Mouse (Mus musculus): ENCODE data around the gene Pax3. TPM values are rescaled to one million over a fixed set of nuclear protein-coding genes. Genes with fewer than 3 reads are reported as not detected.

Gene Pax3
- polyA plus RNA-seq, 1 experiment: not detected

DNA sequence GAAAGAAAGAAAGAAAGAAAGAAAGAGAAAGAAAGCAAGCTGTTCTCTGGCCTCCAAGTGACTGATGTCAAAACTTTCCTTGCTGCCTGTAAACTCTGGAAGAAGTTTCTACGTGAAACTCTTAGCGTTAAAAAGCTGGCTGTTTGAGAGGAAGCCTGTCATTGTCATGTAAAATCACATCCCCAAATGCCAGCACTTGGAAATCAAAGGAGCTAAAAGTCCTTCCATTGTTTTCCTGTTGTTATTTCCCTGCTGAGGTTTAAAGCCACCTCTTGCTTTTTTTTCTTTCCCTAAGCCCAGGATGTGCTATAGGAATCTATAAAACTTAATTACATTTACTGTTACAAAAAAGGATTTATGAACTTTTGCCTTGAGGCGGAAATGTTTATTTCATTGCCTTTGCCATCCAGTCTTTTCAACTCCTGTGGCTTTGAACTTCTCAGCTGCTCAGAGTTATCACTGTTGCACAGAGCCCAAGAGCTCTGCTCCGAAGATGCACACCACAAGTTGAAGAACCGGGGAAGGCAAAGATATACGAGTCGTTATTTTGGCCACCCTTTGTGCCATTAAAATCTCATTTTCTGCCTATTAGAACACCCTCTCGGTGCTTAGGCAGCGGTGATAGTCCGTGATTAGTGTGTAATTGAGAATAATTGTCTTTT lies 76.9 kb downstream of the Pax3 start:
- H3K4me3 ChIP-seq (ENCODE audit: insufficient read depth, low read length): no peak overlapping the region
- no peaks in the 10 kb centered on the region for H3K4me1 ChIP-seq (ENCODE audit: control insufficient read depth, insufficient read depth, low read length)
- TF ChIP-seq CTCF (IDR thresholded peaks at IDR 0.05; ENCODE audit: low read depth, low read length) (no peak), POLR2A (IDR thresholded peaks at IDR 0.05; ENCODE audit: borderline replicate concordance, low read depth, low read length) (no peak)
- H3K27ac ChIP-seq (ENCODE audit: insufficient read depth, low read depth, low read length): no peak overlapping the region

DNA sequence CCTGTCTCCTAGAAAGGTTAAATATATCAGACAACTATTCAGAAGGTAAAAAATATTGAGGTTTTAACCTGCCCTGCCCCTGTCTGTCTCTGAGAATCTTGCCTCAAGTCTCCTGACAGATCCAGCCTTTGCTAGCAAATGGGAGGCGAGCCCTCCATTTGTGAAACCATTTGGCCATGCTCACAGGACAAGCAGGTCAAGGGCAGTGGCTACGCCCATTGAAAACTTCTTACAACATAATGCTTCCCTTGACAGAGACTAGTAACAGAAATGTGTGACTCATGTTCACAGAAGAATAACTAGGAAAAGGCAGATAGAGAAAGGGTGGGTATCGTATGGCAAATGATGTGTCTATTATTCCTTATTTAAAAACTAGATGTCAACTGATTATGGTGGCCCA lies 80.9 kb downstream of the Pax3 start:
- no peak overlapping the region for H3K4me3 ChIP-seq (ENCODE audit: insufficient read depth, low read length)
- TF ChIP-seq POLR2A (IDR thresholded peaks at IDR 0.05; ENCODE audit: borderline replicate concordance, low read depth, low read length) (no peak), CTCF (IDR thresholded peaks at IDR 0.05; ENCODE audit: low read depth, low read length) (no peak)
- no peak overlapping the region for H3K27ac ChIP-seq (ENCODE audit: insufficient read depth, low read depth, low read length)
- H3K4me1 ChIP-seq (ENCODE audit: control insufficient read depth, insufficient read depth, low read length): no peaks in the 10 kb centered on the region

DNA sequence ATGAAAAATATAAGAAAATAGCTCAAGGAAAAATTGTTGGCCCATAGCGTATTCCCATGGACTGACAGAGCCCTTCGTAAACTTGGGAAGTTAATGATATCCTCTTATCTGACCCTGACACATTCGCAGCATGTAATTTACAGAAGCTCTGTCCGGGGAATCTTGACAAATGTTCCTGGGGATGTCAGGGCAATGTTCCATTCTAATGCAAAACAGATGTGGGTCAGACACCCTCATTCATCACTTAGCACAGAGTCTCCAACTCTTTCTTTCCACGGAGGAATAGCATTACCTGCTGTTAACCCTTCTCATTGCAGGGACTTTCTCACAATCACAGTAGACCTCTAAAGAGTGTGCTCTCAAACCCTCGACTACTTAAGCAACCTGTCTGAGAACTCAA lies 86.6 kb downstream of the Pax3 start:
- Histone ChIP-seq H3K27ac (ENCODE audit: insufficient read depth, low read depth, low read length) (no peak overlapping the region), H3K4me3 (ENCODE audit: insufficient read depth, low read length) (no peak overlapping the region)
- no peak for TF ChIP-seq POLR2A (IDR thresholded peaks at IDR 0.05; ENCODE audit: borderline replicate concordance, low read depth, low read length)
- TF ChIP-seq CTCF (IDR thresholded peaks at IDR 0.05; ENCODE audit: low read depth, low read length): no peak

DNA sequence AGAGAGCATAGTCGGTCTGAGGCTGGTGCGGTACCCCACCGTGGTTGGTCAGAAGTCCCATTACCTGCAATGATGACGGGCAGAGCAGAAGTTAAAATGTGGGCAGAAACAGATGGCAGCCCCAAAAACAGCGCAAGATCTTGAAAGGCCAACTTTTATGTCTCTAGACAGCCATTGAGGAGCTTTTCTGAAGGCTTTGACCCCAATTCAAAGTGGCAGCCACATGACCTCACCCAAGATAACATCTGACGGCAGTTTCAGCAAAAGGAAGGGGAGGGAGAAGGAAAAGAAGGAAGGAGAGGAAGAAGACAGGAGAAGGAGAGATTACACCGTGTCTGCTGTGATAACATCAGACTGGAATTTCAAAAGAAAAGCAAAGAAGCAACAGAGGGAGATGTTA lies 93.4 kb downstream of the Pax3 start:
- H3K27ac ChIP-seq (ENCODE audit: insufficient read depth, low read depth, low read length): no peak overlapping the region

More for the DNA sequence above, 86.6 kb downstream of the Pax3 start:
- H3K4me1 ChIP-seq (ENCODE audit: control insufficient read depth, insufficient read depth, low read length): no peaks in the 10 kb centered on the region

DNA sequence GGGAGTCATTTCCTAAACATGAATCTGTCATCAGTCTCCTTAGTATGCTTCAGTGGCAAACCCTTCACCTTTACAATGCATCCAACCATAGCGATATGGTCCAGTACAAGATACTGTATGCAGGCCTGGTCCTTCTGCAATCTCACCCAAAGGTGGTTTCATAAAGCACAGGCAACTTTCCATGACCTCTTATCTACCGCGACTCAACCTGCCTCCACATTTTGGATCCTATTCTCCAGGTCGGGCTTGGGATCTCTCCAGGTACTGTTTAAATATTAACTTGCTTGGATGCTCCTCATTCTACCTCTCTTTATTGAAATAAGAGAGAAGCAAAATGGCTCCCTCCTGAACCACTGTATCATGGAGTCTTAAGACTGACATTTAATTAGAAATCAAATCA lies 103.3 kb downstream of the Pax3 start:
- H3K27ac ChIP-seq (ENCODE audit: insufficient read depth, low read depth, low read length): no peak overlapping the region
- H3K4me3 ChIP-seq (ENCODE audit: insufficient read depth, low read length): no peak overlapping the region
- no peak for TF ChIP-seq POLR2A (IDR thresholded peaks at IDR 0.05; ENCODE audit: borderline replicate concordance, low read depth, low read length)
- TF ChIP-seq CTCF (IDR thresholded peaks at IDR 0.05; ENCODE audit: low read depth, low read length): no peak
- H3K4me1 ChIP-seq (ENCODE audit: control insufficient read depth, insufficient read depth, low read length): no peaks in the 10 kb centered on the region

More for the DNA sequence above, 93.4 kb downstream of the Pax3 start:
- Histone ChIP-seq H3K4me3 (ENCODE audit: insufficient read depth, low read length) (no peak overlapping the region), H3K4me1 (ENCODE audit: control insufficient read depth, insufficient read depth, low read length) (no peaks in the 10 kb centered on the region)
- no peak for TF ChIP-seq CTCF (IDR thresholded peaks at IDR 0.05; ENCODE audit: low read depth, low read length)
- TF ChIP-seq POLR2A (IDR thresholded peaks at IDR 0.05; ENCODE audit: borderline replicate concordance, low read depth, low read length): no peak

DNA sequence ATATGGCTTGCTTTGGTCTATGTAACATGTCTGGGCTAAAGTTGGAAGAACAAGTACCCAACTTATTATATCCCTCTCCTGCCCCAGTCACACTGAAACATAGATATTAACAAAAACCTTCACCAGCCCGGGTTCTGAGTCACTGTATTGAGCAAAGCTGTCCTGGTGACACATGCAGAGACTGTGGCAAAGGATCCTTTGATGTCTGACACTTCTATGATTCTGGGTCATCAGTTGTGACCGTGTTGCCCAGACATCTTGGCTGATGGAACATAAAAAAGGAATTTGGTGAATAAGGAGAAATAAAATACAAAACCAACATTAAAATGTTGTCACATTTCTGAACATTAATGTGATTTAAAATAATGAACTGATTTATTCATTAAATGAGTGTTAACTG lies 108.3 kb downstream of the Pax3 start:
- Histone ChIP-seq H3K4me1 (ENCODE audit: control insufficient read depth, insufficient read depth, low read length) (no peaks in the 10 kb centered on the region), H3K27ac (ENCODE audit: insufficient read depth, low read depth, low read length) (no peak overlapping the region), H3K4me3 (ENCODE audit: insufficient read depth, low read length) (no peak overlapping the region)
- TF ChIP-seq POLR2A (IDR thresholded peaks at IDR 0.05; ENCODE audit: borderline replicate concordance, low read depth, low read length): no peak

DNA sequence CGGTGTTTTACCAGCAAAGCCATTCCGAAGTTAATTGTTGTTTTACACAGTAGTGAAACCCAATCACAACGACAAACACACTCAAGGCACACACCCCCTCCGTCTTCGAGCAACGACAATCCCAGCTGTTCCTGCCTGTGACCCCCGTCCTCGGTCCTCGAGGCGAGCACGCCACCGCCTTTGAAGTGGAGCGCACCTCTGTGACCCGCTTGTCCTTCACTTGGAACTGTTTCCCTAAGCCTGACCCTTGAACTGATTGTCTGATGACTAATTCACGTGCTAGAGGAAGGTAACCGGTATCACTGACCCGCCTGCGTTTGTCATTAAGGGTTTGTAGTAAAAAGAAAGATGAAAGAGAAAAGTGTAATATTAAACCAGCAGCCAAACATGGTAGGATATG lies 115.2 kb downstream of the Pax3 start:
- Histone ChIP-seq H3K27ac (ENCODE audit: insufficient read depth, low read depth, low read length) (no peak overlapping the region), H3K4me3 (ENCODE audit: insufficient read depth, low read length) (no peak overlapping the region), H3K4me1 (ENCODE audit: control insufficient read depth, insufficient read depth, low read length) (no peaks in the 10 kb centered on the region)
- no peak for TF ChIP-seq CTCF (IDR thresholded peaks at IDR 0.05; ENCODE audit: low read depth, low read length)
- no peak for TF ChIP-seq POLR2A (IDR thresholded peaks at IDR 0.05; ENCODE audit: borderline replicate concordance, low read depth, low read length)

DNA sequence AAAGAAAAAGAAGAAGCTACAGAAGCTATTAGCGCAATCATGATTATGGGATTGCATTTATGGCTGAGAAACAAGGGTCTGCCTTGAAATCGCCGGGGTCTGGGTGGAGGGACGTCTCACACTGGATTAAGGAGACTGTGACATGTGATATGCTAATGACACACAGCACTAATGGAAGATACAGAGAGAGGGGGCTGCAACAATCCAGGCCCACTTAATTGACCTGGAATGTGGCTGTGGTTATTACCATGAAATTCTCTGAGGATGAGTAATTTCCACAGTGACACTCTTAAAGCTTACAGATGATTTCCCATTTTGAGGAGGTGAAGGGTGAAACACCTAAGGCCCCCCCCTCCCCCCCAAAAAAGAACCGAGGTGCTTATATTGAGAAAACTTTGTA lies 136.1 kb downstream of the Pax3 start:
- Histone ChIP-seq H3K27ac (ENCODE audit: insufficient read depth, low read depth, low read length) (peak overlapping the region; percentile 21), H3K4me1 (ENCODE audit: control insufficient read depth, insufficient read depth, low read length) (no peaks in the 10 kb centered on the region), H3K4me3 (ENCODE audit: insufficient read depth, low read length) (no peak overlapping the region)
- TF ChIP-seq CTCF (IDR thresholded peaks at IDR 0.05; ENCODE audit: low read depth, low read length) (no peak), POLR2A (IDR thresholded peaks at IDR 0.05; ENCODE audit: borderline replicate concordance, low read depth, low read length) (no peak)

DNA sequence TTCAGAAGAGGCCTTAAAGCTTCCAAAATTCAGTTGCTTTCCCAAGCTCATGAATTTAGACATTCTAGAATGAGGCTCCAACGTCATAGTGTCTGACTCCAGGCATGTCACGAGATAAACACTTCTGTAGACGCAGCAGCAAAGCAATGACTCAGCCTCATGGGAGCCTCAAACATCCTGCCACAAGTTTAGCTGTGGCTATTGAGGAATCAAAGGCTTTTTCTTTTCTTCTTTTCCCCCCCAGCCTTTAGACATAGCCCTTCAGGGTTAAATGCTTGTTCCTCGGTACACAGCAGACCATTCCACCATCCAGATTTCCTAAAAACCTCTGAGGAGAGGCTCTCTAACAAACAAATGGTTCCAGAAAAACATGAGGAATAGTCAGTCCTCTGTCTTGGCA lies 139.0 kb downstream of the Pax3 start:
- TF ChIP-seq POLR2A (IDR thresholded peaks at IDR 0.05; ENCODE audit: borderline replicate concordance, low read depth, low read length): no peak
- no peak for TF ChIP-seq CTCF (IDR thresholded peaks at IDR 0.05; ENCODE audit: low read depth, low read length)
- Histone ChIP-seq H3K4me1 (ENCODE audit: control insufficient read depth, insufficient read depth, low read length) (no peaks in the 10 kb centered on the region), H3K4me3 (ENCODE audit: insufficient read depth, low read length) (no peak overlapping the region), H3K27ac (ENCODE audit: insufficient read depth, low read depth, low read length) (peak overlapping the region; percentile 74)

DNA sequence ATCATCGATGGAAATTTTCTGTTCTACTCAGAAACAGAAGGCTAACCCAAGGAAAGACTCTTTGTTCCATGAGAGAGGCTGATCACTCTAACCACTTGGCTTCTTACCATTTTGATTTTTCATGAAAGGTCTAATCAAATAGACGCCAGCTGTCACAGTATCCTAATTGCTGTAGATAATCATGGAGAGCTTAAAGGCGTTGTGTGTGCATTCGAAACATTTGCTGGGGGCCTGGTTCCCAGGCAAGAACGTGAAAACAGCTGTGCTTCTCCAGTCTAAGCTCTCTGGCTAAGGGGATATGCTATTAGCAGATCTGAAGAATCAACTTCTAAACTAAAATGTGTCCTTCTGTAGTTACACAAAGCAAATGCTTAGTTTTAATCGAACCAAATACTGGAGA lies 143.3 kb downstream of the Pax3 start:
- H3K4me3 ChIP-seq (ENCODE audit: insufficient read depth, low read length): no peak overlapping the region
- no peak overlapping the region for H3K27ac ChIP-seq (ENCODE audit: insufficient read depth, low read depth, low read length)
- no peaks in the 10 kb centered on the region for H3K4me1 ChIP-seq (ENCODE audit: control insufficient read depth, insufficient read depth, low read length)
- TF ChIP-seq POLR2A (IDR thresholded peaks at IDR 0.05; ENCODE audit: borderline replicate concordance, low read depth, low read length) (no peak), CTCF (IDR thresholded peaks at IDR 0.05; ENCODE audit: low read depth, low read length) (no peak)

Other genes starting within 250 kb of the Pax3 start
- gene Sgpp2, start 113.2 kb upstream of the Pax3 start, polyA plus RNA-seq (2012; ENCODE audit: insufficient read depth, insufficient read length, missing spikeins): not detected in 2 replicates

Data from bone marrow macrophage, adult 2 months (primary cell).